Mouse (Mus musculus) intestine, embryonic 15.5 days (tissue): ENCODE measurements at regions not wholly inside any gene's neighbourhood (a gene's known extent, or its start where the extent isn't known, plus 50 kb on each side); places are given as distances from the start of the nearest gene placed in this dataset.

Experiments
- ATAC-seq: fragments of 200-750 bp; cut with Nextera tagmentation; 2 replicates; pipeline ENCODE4 v1.8.0; 2017; ENCODE audit warnings: moderate TSS enrichment, moderate library complexity
- H3K27ac ChIP-seq: fragments of 300-500 bp; sonication (generic); 2 replicates; pipeline ENCODE4 v1.5.1; 2015; ENCODE audit warnings: mild to moderate bottlenecking, inconsistent platforms
- H3K27me3 ChIP-seq: fragments of 300-500 bp; sonication (generic); replicated peaks from 2 replicates; pipeline ENCODE4 v1.6.1; 2015; ENCODE audit warnings: inconsistent platforms
- H3K36me3 ChIP-seq: fragments of 300-500 bp; sonication (generic); 2 replicates; pipeline ENCODE4 v1.6.1; 2015; ENCODE audit warnings: inconsistent platforms
- H3K4me1 ChIP-seq: fragments of 300-500 bp; sonication (generic); replicated peaks from 2 replicates; pipeline ENCODE4 v1.6.1; 2015; ENCODE audit warnings: inconsistent platforms
- H3K4me2 ChIP-seq: fragments of 300-500 bp; sonication (generic); replicated peaks from 2 replicates; pipeline ENCODE4 v1.6.1; 2015; ENCODE audit warnings: mild to moderate bottlenecking, inconsistent platforms
- H3K4me3 ChIP-seq: fragments of 300-500 bp; sonication (generic); replicated peaks from 2 replicates; pipeline ENCODE4 v1.5.1; 2015; ENCODE audit warnings: inconsistent platforms
- H3K9ac ChIP-seq: fragments of 300-500 bp; sonication (generic); 2 replicates; pipeline ENCODE4 v1.6.1; 2015; ENCODE audit warnings: inconsistent platforms
- H3K9me3 ChIP-seq: fragments of 300-500 bp; sonication (generic); 2 replicates; pipeline ENCODE4 v1.6.1; 2016; ENCODE audit warnings: inconsistent platforms
- WGBS: fragments of 180-500 bp; shearing (Covaris S2); methylation state at CpG from one replicate; pipeline ENCODE4 v1.1.7; 2015; 5-methylcytosine and 5-hydroxymethylcytosine counted together

GRCm38 (mm10) chr6:39283761-39284415, 77.3 kb upstream of the Kdm7a start:
- Histone ChIP-seq H3K36me3 (no peaks in the 10 kb centered on the region), H3K9me3 (no peaks in the 10 kb centered on the region), H3K4me1 (peaks cover 10% of the 10 kb centered on the region), H3K27ac (no peak overlapping the region), H3K4me2 (no peak overlapping the region), H3K9ac (no peak overlapping the region), H3K4me3 (no peak overlapping the region), H3K27me3 (no peaks in the 10 kb centered on the region)
- ATAC-seq, result no peak
- 66% methylated on average over 9 of the region's 9 CpGs for WGBS

GRCm38 (mm10) chr6:39278317-39278716, 71.7 kb upstream of the Kdm7a start:
- Histone ChIP-seq H3K36me3 (no peaks in the 10 kb centered on the region), H3K27me3 (no peaks in the 10 kb centered on the region), H3K9me3 (no peaks in the 10 kb centered on the region), H3K27ac (no peak overlapping the region), H3K4me2 (no peak overlapping the region), H3K4me3 (no peak overlapping the region), H3K4me1 (0 out of 2 replicates have a peak, but pooled peaks cover 2% of the 10 kb centered on the region), H3K9ac (no peak overlapping the region)
- no peak for ATAC-seq
- 88% methylated on average over 6 of the region's 6 CpGs for WGBS

- Histone ChIP-seq H3K9ac (no peak overlapping the region), H3K4me1 (no peaks in the 10 kb centered on the region), H3K36me3 (no peaks in the 10 kb centered on the region), H3K9me3 (no peaks in the 10 kb centered on the region), H3K27me3 (no peaks in the 10 kb centered on the region), H3K27ac (no peak overlapping the region), H3K4me2 (no peak overlapping the region), H3K4me3 (no peak overlapping the region)
- no peak for ATAC-seq
- 84% methylated on average over 12 of the region's 12 CpGs for WGBS
Measured at GRCm38 (mm10) chr6:39274774-39275502, 68.3 kb upstream of the Kdm7a start.

GRCm38 (mm10) chr6:39273427-39273826, 66.8 kb upstream of the Kdm7a start:
- Histone ChIP-seq H3K4me1 (no peaks in the 10 kb centered on the region), H3K9ac (no peak overlapping the region), H3K27me3 (no peaks in the 10 kb centered on the region), H3K36me3 (no peaks in the 10 kb centered on the region), H3K9me3 (no peaks in the 10 kb centered on the region), H3K27ac (no peak overlapping the region), H3K4me2 (no peak overlapping the region), H3K4me3 (no peak overlapping the region)
- 97% methylated on average over 1 of the region's 1 CpGs for WGBS
- ATAC-seq, result no peak

GRCm38 (mm10) chr6:39270457-39270856, 63.9 kb upstream of the Kdm7a start:
- H3K9me3 ChIP-seq, result no peaks in the 10 kb centered on the region
- H3K27ac ChIP-seq, result no peak overlapping the region
- no peak for ATAC-seq
- H3K4me1 ChIP-seq, result no peaks in the 10 kb centered on the region
- H3K27me3 ChIP-seq, result no peaks in the 10 kb centered on the region
- WGBS, result 85% methylated on average over 1 of the region's 1 CpGs
- no peak overlapping the region for H3K4me2 ChIP-seq
- H3K36me3 ChIP-seq, result no peaks in the 10 kb centered on the region
- no peak overlapping the region for H3K4me3 ChIP-seq
- H3K9ac ChIP-seq, result no peak overlapping the region

GRCm38 (mm10) chr6:39269706-39270105, 63.1 kb upstream of the Kdm7a start:
- 53% methylated on average over 5 of the region's 5 CpGs for WGBS
- H3K4me3 ChIP-seq, result no peak overlapping the region
- no peaks in the 10 kb centered on the region for H3K27me3 ChIP-seq
- H3K9ac ChIP-seq, result no peak overlapping the region
- H3K9me3 ChIP-seq, result no peaks in the 10 kb centered on the region
- H3K27ac ChIP-seq, result no peak overlapping the region
- H3K4me2 ChIP-seq, result no peak overlapping the region
- ATAC-seq, result 0 out of 2 replicates have a peak, but pooled peaks have one; percentile 26
- no peaks in the 10 kb centered on the region for H3K36me3 ChIP-seq
- H3K4me1 ChIP-seq, result peaks cover 4% of the 10 kb centered on the region; the same call in 1 of the 2 replicates

GRCm38 (mm10) chr6:39268647-39269428, 62.2 kb upstream of the Kdm7a start:
- H3K4me2 ChIP-seq, result 0 out of 2 replicates have a peak overlapping the region, but pooled peaks have one; percentile 0
- H3K4me3 ChIP-seq, result no peak overlapping the region
- H3K4me1 ChIP-seq, result peaks cover 13% of the 10 kb centered on the region
- no peaks in the 10 kb centered on the region for H3K27me3 ChIP-seq
- peak overlapping the region; percentile 33 for H3K27ac ChIP-seq
- 22% methylated on average over 8 of the region's 8 CpGs for WGBS
- peak; percentile 59 for ATAC-seq
- H3K9ac ChIP-seq, result no peak overlapping the region
- no peaks in the 10 kb centered on the region for H3K9me3 ChIP-seq
- no peaks in the 10 kb centered on the region for H3K36me3 ChIP-seq

GRCm38 (mm10) chr6:39264722-39265121, 58.1 kb upstream of the Kdm7a start:
- H3K9ac ChIP-seq, result no peak overlapping the region
- H3K9me3 ChIP-seq, result no peaks in the 10 kb centered on the region
- peak overlapping the region; percentile 15; the same call in 1 of the 2 replicates for H3K27ac ChIP-seq
- H3K36me3 ChIP-seq, result no peaks in the 10 kb centered on the region
- ATAC-seq, result peak; percentile 87
- H3K4me2 ChIP-seq, result no peak overlapping the region
- H3K27me3 ChIP-seq, result no peaks in the 10 kb centered on the region
- H3K4me1 ChIP-seq, result peaks cover 13% of the 10 kb centered on the region
- H3K4me3 ChIP-seq, result no peak overlapping the region
- 18% methylated on average over 4 of the region's 4 CpGs for WGBS

- ATAC-seq, result no peak
- no peaks in the 10 kb centered on the region for H3K27me3 ChIP-seq
- H3K4me2 ChIP-seq, result no peak overlapping the region
- H3K27ac ChIP-seq, result no peak overlapping the region
- no peak overlapping the region for H3K4me3 ChIP-seq
- H3K36me3 ChIP-seq, result no peaks in the 10 kb centered on the region
- 69% methylated on average over 8 of the region's 8 CpGs for WGBS
- H3K9ac ChIP-seq, result no peak overlapping the region
- H3K9me3 ChIP-seq, result no peaks in the 10 kb centered on the region
- peaks cover 13% of the 10 kb centered on the region for H3K4me1 ChIP-seq
Measured at GRCm38 (mm10) chr6:39263615-39264014, 57.0 kb upstream of the Kdm7a start.

- WGBS, result 69% methylated on average over 8 of the region's 8 CpGs
- Histone ChIP-seq H3K9me3 (no peaks in the 10 kb centered on the region), H3K9ac (no peak overlapping the region), H3K4me3 (no peak overlapping the region), H3K36me3 (no peaks in the 10 kb centered on the region), H3K4me2 (no peak overlapping the region), H3K27ac (no peak overlapping the region), H3K4me1 (peaks cover 17% of the 10 kb centered on the region), H3K27me3 (no peaks in the 10 kb centered on the region)
- ATAC-seq, result no peak
Measured at GRCm38 (mm10) chr6:39261951-39262350, 55.4 kb upstream of the Kdm7a start.

- Histone ChIP-seq H3K9me3 (no peaks in the 10 kb centered on the region), H3K4me1 (peaks cover 27% of the 10 kb centered on the region), H3K4me2 (no peak overlapping the region), H3K27ac (no peak overlapping the region), H3K9ac (no peak overlapping the region), H3K36me3 (no peaks in the 10 kb centered on the region), H3K4me3 (no peak overlapping the region), H3K27me3 (no peaks in the 10 kb centered on the region)
- WGBS, result 92% methylated on average over 4 of the region's 4 CpGs
- ATAC-seq, result no peak
Measured at GRCm38 (mm10) chr6:39260480-39260879, 53.9 kb upstream of the Kdm7a start.

GRCm38 (mm10) chr6:39259129-39259528, 52.5 kb upstream of the Kdm7a start:
- no peak overlapping the region for H3K9ac ChIP-seq
- 93% methylated on average over 1 of the region's 1 CpGs for WGBS
- no peaks in the 10 kb centered on the region for H3K27me3 ChIP-seq
- no peaks in the 10 kb centered on the region for H3K36me3 ChIP-seq
- ATAC-seq, result no peak
- no peak overlapping the region for H3K4me3 ChIP-seq
- H3K27ac ChIP-seq, result no peak overlapping the region
- no peak overlapping the region for H3K4me2 ChIP-seq
- peaks cover 17% of the 10 kb centered on the region for H3K4me1 ChIP-seq
- no peaks in the 10 kb centered on the region for H3K9me3 ChIP-seq
